Mouse (Mus musculus) midbrain, embryonic 11.5 days (tissue): ENCODE measurements around the gene Zg16. TPM values are rescaled to one million over a fixed set of nuclear protein-coding genes. Genes with fewer than 3 reads are reported as not detected.
A peak's percentile ranks its signal among the peaks of the same experiment; 100 is the strongest.

Experiments
- ATAC-seq: fragments of 200-750 bp; cut with Nextera tagmentation; 2 replicates; pipeline ENCODE4 v1.8.0; 2017; ENCODE audit warnings: moderate TSS enrichment, moderate library complexity; ENCODE audit not compliant: low FRiP score
- DNase-seq: peaks from one replicate; pipeline ENCODE4 v3.0.0; 2015; ENCODE audit warnings: low spot score; ENCODE audit errors: missing footprints
- H3K27ac ChIP-seq: fragments of 300-500 bp; sonication (generic); 2 replicates; pipeline ENCODE4 v1.5.1; 2014; ENCODE audit warnings: low read depth, low read length
- H3K27me3 ChIP-seq: fragments of 300-500 bp; sonication (generic); 2 replicates; pipeline ENCODE4 v1.6.1; 2014; ENCODE audit warnings: mild to moderate bottlenecking, low read length, moderate library complexity, mixed read lengths; ENCODE audit not compliant: control insufficient read depth, insufficient read depth
- H3K36me3 ChIP-seq: fragments of 300-500 bp; sonication (generic); 2 replicates; pipeline ENCODE4 v1.6.1; 2014; ENCODE audit warnings: mild to moderate bottlenecking, low read length, moderate library complexity, mixed read lengths; ENCODE audit not compliant: control insufficient read depth, insufficient read depth
- H3K4me1 ChIP-seq: fragments of 300-500 bp; sonication (generic); 2 replicates; pipeline ENCODE4 v1.6.1; 2014; ENCODE audit warnings: low read length; ENCODE audit not compliant: control insufficient read depth, insufficient read depth
- H3K4me2 ChIP-seq: fragments of 300-500 bp; sonication (generic); 2 replicates; pipeline ENCODE4 v1.6.1; 2014; ENCODE audit warnings: mild to moderate bottlenecking, moderate library complexity
- H3K4me3 ChIP-seq: fragments of 300-500 bp; sonication (generic); 2 replicates; pipeline ENCODE4 v1.5.1; 2014; ENCODE audit warnings: low read depth, low read length
- H3K9ac ChIP-seq: fragments of 300-500 bp; sonication (generic); 2 replicates; pipeline ENCODE4 v1.6.1; 2014; ENCODE audit warnings: low read length
- H3K9me3 ChIP-seq: fragments of 300-500 bp; sonication (generic); 2 replicates; pipeline ENCODE4 v1.6.1; 2016; ENCODE audit warnings: low read length; ENCODE audit not compliant: control insufficient read depth
- WGBS: fragments of 180-500 bp; shearing (Covaris S2); extraction: QIAGEN DNeasy Blood & Tissue Kit; methylation state at CpG from one replicate; pipeline ENCODE4 v1.1.7; 2014; 5-methylcytosine and 5-hydroxymethylcytosine counted together
- polyA plus RNA-seq: library from polyadenylated mRNA; unstranded; fragments of >200 nt; fragmentation: Nextera tagmentation; extraction: Ambion mirVana; gene quantifications from 2 replicates; pipeline ENCODE4 v1.2.1, GENCODE M21; 2014

Zg16 gene
- polyA plus RNA-seq, 1 experiment from 2014 or later = not detected

GRCm38 (mm10) chr7:127016081-127016480, 71.0 kb downstream of the Zg16 start:
- 1% methylated on average over 10 of the region's 10 CpGs for WGBS
- DNase-seq (peak; percentile 88), ATAC-seq (peak; percentile 30)
- 0 out of 2 replicates have a peak, but pooled peaks cover 4% of the 10 kb centered on the region for H3K36me3 ChIP-seq
- peak overlapping the region; percentile 94 for H3K4me2 ChIP-seq
- peak overlapping the region; percentile 93 for H3K27ac ChIP-seq
- H3K4me3 ChIP-seq = peak overlapping the region; percentile 80
- H3K9ac ChIP-seq = peak overlapping the region; percentile 85
- H3K4me1 ChIP-seq = peaks cover 26% of the 10 kb centered on the region
- no peaks in the 10 kb centered on the region for H3K9me3 ChIP-seq
- no peaks in the 10 kb centered on the region for H3K27me3 ChIP-seq

- Histone ChIP-seq H3K4me1 (peaks cover 16% of the 10 kb centered on the region), H3K4me3 (no peak overlapping the region), H3K9me3 (no peaks in the 10 kb centered on the region), H3K27me3 (no peaks in the 10 kb centered on the region), H3K4me2 (no peak overlapping the region), H3K9ac (no peak overlapping the region), H3K36me3 (0 out of 2 replicates have a peak, but pooled peaks cover 4% of the 10 kb centered on the region), H3K27ac (no peak overlapping the region)
- 97% methylated on average over 12 of the region's 12 CpGs for WGBS
- DNase-seq (no peak), ATAC-seq (no peak)
Measured at GRCm38 (mm10) chr7:127014993-127015392, 72.1 kb downstream of the Zg16 start.

GRCm38 (mm10) chr7:127014320-127014719, 72.8 kb downstream of the Zg16 start, which contains the start of gene Mvp:
Gene Mvp (minus strand): TSS chr7:127014621.
- H3K27ac ChIP-seq = no peak within 1 kb of the TSS
- no peak for ATAC-seq
- H3K4me1 ChIP-seq = peaks cover 13% of the 10 kb centered on the region
- H3K27me3 ChIP-seq = no peaks in the 10 kb centered on the region
- no peaks in the 10 kb centered on the region for H3K9me3 ChIP-seq
- H3K9ac ChIP-seq = no peak within 1 kb of the TSS
- peak within 1 kb of the TSS; percentile 94 for H3K4me2 ChIP-seq
- no peak for DNase-seq
- H3K4me3 ChIP-seq = peak within 1 kb of the TSS; percentile 80
- H3K36me3 ChIP-seq = 0 out of 2 replicates have a peak, but pooled peaks cover 4% of the 10 kb centered on the region
- 74% methylated on average over 11 of the region's 11 CpGs for WGBS

- H3K9ac ChIP-seq = no peak overlapping the region
- H3K36me3 ChIP-seq = 0 out of 2 replicates have a peak, but pooled peaks cover 4% of the 10 kb centered on the region
- DNase-seq = no peak
- ATAC-seq = no peak
- WGBS = 93% methylated on average over 6 of the region's 6 CpGs
- no peak overlapping the region for H3K4me2 ChIP-seq
- H3K27ac ChIP-seq = no peak overlapping the region
- no peak overlapping the region for H3K4me3 ChIP-seq
- H3K9me3 ChIP-seq = no peaks in the 10 kb centered on the region
- peaks cover 9% of the 10 kb centered on the region for H3K4me1 ChIP-seq
- H3K27me3 ChIP-seq = no peaks in the 10 kb centered on the region
Measured at GRCm38 (mm10) chr7:127013385-127013784, 73.7 kb downstream of the Zg16 start.

- DNase-seq (no peak), ATAC-seq (no peak)
- 0 out of 2 replicates have a peak, but pooled peaks cover 4% of the 10 kb centered on the region for H3K36me3 ChIP-seq
- H3K27me3 ChIP-seq = no peaks in the 10 kb centered on the region
- no peak overlapping the region for H3K4me3 ChIP-seq
- no peaks in the 10 kb centered on the region for H3K9me3 ChIP-seq
- H3K4me1 ChIP-seq = peaks cover 9% of the 10 kb centered on the region
- no peak overlapping the region for H3K27ac ChIP-seq
- WGBS = 97% methylated on average over 10 of the region's 10 CpGs
- no peak overlapping the region for H3K4me2 ChIP-seq
- H3K9ac ChIP-seq = no peak overlapping the region
Measured at GRCm38 (mm10) chr7:127012845-127013244, 74.3 kb downstream of the Zg16 start.

GRCm38 (mm10) chr7:127012374-127012773, 74.8 kb downstream of the Zg16 start:
- Histone ChIP-seq H3K36me3 (0 out of 2 replicates have a peak, but pooled peaks cover 4% of the 10 kb centered on the region), H3K4me1 (peaks cover 9% of the 10 kb centered on the region), H3K4me3 (no peak overlapping the region), H3K27ac (no peak overlapping the region), H3K9me3 (no peaks in the 10 kb centered on the region), H3K9ac (no peak overlapping the region), H3K4me2 (no peak overlapping the region), H3K27me3 (no peaks in the 10 kb centered on the region)
- WGBS = 88% methylated on average over 6 of the region's 6 CpGs
- no peak for ATAC-seq
- no peak for DNase-seq

- Histone ChIP-seq H3K9me3 (no peaks in the 10 kb centered on the region), H3K36me3 (0 out of 2 replicates have a peak, but pooled peaks cover 4% of the 10 kb centered on the region), H3K27me3 (no peaks in the 10 kb centered on the region), H3K9ac (no peak overlapping the region), H3K4me2 (no peak overlapping the region), H3K27ac (no peak overlapping the region), H3K4me3 (no peak overlapping the region), H3K4me1 (peaks cover 9% of the 10 kb centered on the region)
- DNase-seq = no peak
- no peak for ATAC-seq
- 73% methylated on average over 2 of the region's 2 CpGs for WGBS
Measured at GRCm38 (mm10) chr7:127011717-127012116, 75.4 kb downstream of the Zg16 start.

GRCm38 (mm10) chr7:127011051-127011450, 76.1 kb downstream of the Zg16 start:
- Histone ChIP-seq H3K4me2 (no peak overlapping the region), H3K36me3 (0 out of 2 replicates have a peak, but pooled peaks cover 4% of the 10 kb centered on the region), H3K4me3 (no peak overlapping the region), H3K27ac (no peak overlapping the region), H3K4me1 (peaks cover 9% of the 10 kb centered on the region), H3K9ac (no peak overlapping the region), H3K27me3 (no peaks in the 10 kb centered on the region), H3K9me3 (no peaks in the 10 kb centered on the region)
- DNase-seq (no peak), ATAC-seq (no peak)
- 91% methylated on average over 2 of the region's 2 CpGs for WGBS

- Histone ChIP-seq H3K27me3 (no peaks in the 10 kb centered on the region), H3K27ac (no peak overlapping the region; the same call in 1 of the 2 replicates), H3K4me3 (no peak overlapping the region), H3K9ac (no peak overlapping the region; the same call in 1 of the 2 replicates), H3K36me3 (no peaks in the 10 kb centered on the region), H3K9me3 (no peaks in the 10 kb centered on the region), H3K4me1 (no peaks in the 10 kb centered on the region), H3K4me2 (no peak overlapping the region)
- no peak for DNase-seq
- no peak for ATAC-seq
- 86% methylated on average over 17 of the region's 17 CpGs for WGBS
Measured at GRCm38 (mm10) chr7:127009307-127010085, 77.6 kb downstream of the Zg16 start.
